8 mouse cellular contexts compared by ENCODE assay signal in genomic region chrX:103621799-103622198, GRCm38 (mm10). TPM values are rescaled to one million over a fixed set of nuclear protein-coding genes. Genes with fewer than 3 reads are reported as not detected.
DNase-seq lines count a peak whose midpoint lies in the region; ATAC-seq and TF ChIP-seq lines count a peak whose summit lies in the region.

No protein-coding gene starts in this region.

- H3K4me2 ChIP-seq in kidney, embryonic 14.5 days (replicated peaks; ENCODE audit: low read depth, low read length) = peak overlapping the region; percentile 61
- peak overlapping the region; percentile 68 for H3K4me2 ChIP-seq in forebrain, embryonic 15.5 days (replicated peaks)
- peak overlapping the region; percentile 72 for H3K4me2 ChIP-seq in limb, embryonic 13.5 days (replicated peaks)
- peak overlapping the region; percentile 60 for H3K4me2 ChIP-seq in neural tube, embryonic 11.5 days (ENCODE audit: low read depth)

- H3K4me3 ChIP-seq in kidney, embryonic 14.5 days (ENCODE audit: low read length) = peak overlapping the region; percentile 42
- peak overlapping the region; percentile 63 for H3K4me3 ChIP-seq in bone marrow, adult 2 months (replicated peaks; ENCODE audit: control insufficient read depth, low read depth, low read length)
- H3K4me3 ChIP-seq in forebrain, embryonic 15.5 days = peak overlapping the region; percentile 50
- H3K4me3 ChIP-seq in limb, embryonic 13.5 days = peak overlapping the region; percentile 53
- H3K4me3 ChIP-seq in neural tube, embryonic 11.5 days (ENCODE audit: low read depth, low read length) = peak overlapping the region; percentile 36

- DNase-seq in kidney, adult 11 months = no peak
- DNase-seq in neural tube, embryonic 11.5 days (ENCODE audit: low spot score) = no peak
- DNase-seq in right cerebral cortex, postnatal 36 days (ENCODE audit: low spot score in 2 of 2) = no peak
- no peak for DNase-seq in cerebellum, adult 8-10 months

- ATAC-seq in kidney, embryonic 14.5 days (ENCODE audit: low FRiP score, low TSS enrichment) = peak; percentile 2; the same call in 1 of the 2 replicates
- ATAC-seq in forebrain, embryonic 15.5 days (replicated peaks) = peak; percentile 18
- no peak; the same call in 1 of the 2 replicates for ATAC-seq in limb, embryonic 13.5 days (ENCODE audit: low FRiP score, low read depth)
- peak; percentile 7 for ATAC-seq in neural tube, embryonic 11.5 days (ENCODE audit: insufficient read depth, low FRiP score, low TSS enrichment)

- H3K4me1 ChIP-seq in kidney, embryonic 14.5 days (ENCODE audit: control insufficient read depth, insufficient read depth, low read length) = 0 out of 2 replicates have a peak, but pooled peaks cover 3% of the 10 kb centered on the region
- H3K4me1 ChIP-seq in bone marrow, adult 2 months (ENCODE audit: control insufficient read depth, insufficient read depth, low read length) = no peaks in the 10 kb centered on the region
- peaks cover 16% of the 10 kb centered on the region for H3K4me1 ChIP-seq in forebrain, embryonic 15.5 days
- H3K4me1 ChIP-seq in limb, embryonic 13.5 days = 0 out of 2 replicates have a peak, but pooled peaks cover 3% of the 10 kb centered on the region
- H3K4me1 ChIP-seq in neural tube, embryonic 11.5 days (ENCODE audit: control insufficient read depth, insufficient read depth, low read length) = no peaks in the 10 kb centered on the region

- WGBS in kidney, embryonic 14.5 days = 10% methylated on average over 8 of the region's 8 CpGs
- under 1% methylated on average over 8 of the region's 8 CpGs for WGBS in bone marrow, adult 2 months
- 7% methylated on average over 8 of the region's 8 CpGs for WGBS in forebrain, embryonic 15.5 days
- WGBS in limb, embryonic 13.5 days = 9% methylated on average over 8 of the region's 8 CpGs
- WGBS in neural tube, embryonic 11.5 days = 10% methylated on average over 8 of the region's 8 CpGs

- no peaks in the 10 kb centered on the region for H3K27me3 ChIP-seq in kidney, embryonic 14.5 days (ENCODE audit: control insufficient read depth, insufficient read depth, low read length)
- no peaks in the 10 kb centered on the region for H3K27me3 ChIP-seq in forebrain, embryonic 15.5 days
- no peaks in the 10 kb centered on the region for H3K27me3 ChIP-seq in limb, embryonic 13.5 days
- H3K27me3 ChIP-seq in neural tube, embryonic 11.5 days (ENCODE audit: control insufficient read depth, insufficient read depth, low read length) = no peaks in the 10 kb centered on the region; the same call in 1 of the 2 replicates

- peak overlapping the region; percentile 76 for H3K9ac ChIP-seq in kidney, embryonic 14.5 days (ENCODE audit: low read depth, low read length)
- peak overlapping the region; percentile 64 for H3K9ac ChIP-seq in forebrain, embryonic 15.5 days (replicated peaks)
- H3K9ac ChIP-seq in limb, embryonic 13.5 days = peak overlapping the region; percentile 75
- H3K9ac ChIP-seq in neural tube, embryonic 11.5 days (ENCODE audit: low read length) = peak overlapping the region; percentile 71

- TF ChIP-seq POLR2A in bone marrow, adult 2 months (IDR thresholded peaks at IDR 0.05; ENCODE audit: borderline replicate concordance, control insufficient read depth, low read depth, low read length) = no peak

- no peaks in the 10 kb centered on the region for H3K9me3 ChIP-seq in kidney, embryonic 14.5 days (ENCODE audit: control insufficient read depth, low read length)
- H3K9me3 ChIP-seq in forebrain, embryonic 15.5 days = no peaks in the 10 kb centered on the region
- no peaks in the 10 kb centered on the region for H3K9me3 ChIP-seq in limb, embryonic 13.5 days
- H3K9me3 ChIP-seq in neural tube, embryonic 11.5 days (ENCODE audit: control insufficient read depth, low read length) = no peaks in the 10 kb centered on the region

- no peaks in the 10 kb centered on the region for H3K36me3 ChIP-seq in kidney, embryonic 14.5 days (ENCODE audit: control insufficient read depth, insufficient read depth, low read length)
- H3K36me3 ChIP-seq in forebrain, embryonic 15.5 days = no peaks in the 10 kb centered on the region
- H3K36me3 ChIP-seq in limb, embryonic 13.5 days = no peaks in the 10 kb centered on the region
- no peaks in the 10 kb centered on the region for H3K36me3 ChIP-seq in neural tube, embryonic 11.5 days (ENCODE audit: control insufficient read depth, insufficient read depth, low read length)

- no peak for TF ChIP-seq CTCF in bone marrow, adult 2 months (IDR thresholded peaks at IDR 0.05; ENCODE audit: control insufficient read depth, insufficient read depth, low read length)

- H3K27ac ChIP-seq in kidney, embryonic 14.5 days (ENCODE audit: low read depth, low read length) = peak overlapping the region; percentile 92
- peak overlapping the region; percentile 84 for H3K27ac ChIP-seq in bone marrow, adult 2 months (ENCODE audit: control insufficient read depth, insufficient read depth, low read depth, low read length, poor library complexity)
- peak overlapping the region; percentile 92 for H3K27ac ChIP-seq in forebrain, embryonic 15.5 days (replicated peaks)
- H3K27ac ChIP-seq in limb, embryonic 13.5 days = peak overlapping the region; percentile 90
- H3K27ac ChIP-seq in neural tube, embryonic 11.5 days (ENCODE audit: low read depth, low read length) = peak overlapping the region; percentile 60

RNA-seq across cellular contexts. Expression of gene Zcchc13, which starts 8.6 kb away (rescaled TPM):
- not detected in 2 replicates for polyA plus RNA-seq in kidney, embryonic 14.5 days (2014; fragmentation: Nextera tagmentation; extraction: Ambion mirVana)
- polyA plus RNA-seq in bone marrow, adult 2 months (2011; ENCODE audit: insufficient read depth, insufficient read length, low replicate concordance, missing spikeins) = 1.4 TPM in 1 of 2 replicates, not detected in the other
- polyA plus RNA-seq in forebrain, embryonic 15.5 days (2015; fragmentation: Nextera tagmentation; extraction: Ambion mirVana) = not detected in 2 replicates
- polyA plus RNA-seq in limb, embryonic 13.5 days (2015; fragmentation: Nextera tagmentation; extraction: Ambion mirVana) = not detected in 2 replicates
- polyA plus RNA-seq in neural tube, embryonic 11.5 days (2014; fragmentation: Nextera tagmentation; extraction: Ambion mirVana) = not detected in 2 replicates
